13 mouse cellular contexts compared by ENCODE assay signal in genomic region chr4:88793936-88794675, GRCm38 (mm10). TPM values are rescaled to one million over a fixed set of nuclear protein-coding genes. Genes with fewer than 3 reads are reported as not detected.
DNase-seq lines count a peak whose midpoint lies in the region; TF ChIP-seq lines count a peak whose summit lies in the region.
"Not testable (repeated sequence)": the region's sequence is repeated elsewhere in the genome, so short reads cannot be mapped to it uniquely, and the experiment has no call there.
"Had no signal": no experiment of that assay in that cellular context is flagged by ENCODE, and none has a peak within 500 bp of the region (broad histone marks: within the 10 kb centered on the region; RNA-seq: fewer than 3 reads in every experiment).

Gm13275 (plus strand) TSS chr4:88794487.

- DNase-seq in adrenal gland, postnatal 10 days, result peak; percentile 29
- DNase-seq in heart, adult 2 months, result peak; percentile 73 to 89
- DNase-seq in kidney, postnatal 10 days, result peak; percentile 50
- peak; percentile 61 to 73 for DNase-seq in left cerebral cortex, adult 2 months (ENCODE audit: extremely low spot score in 1 of 2, low spot score in 2 of 2)
- DNase-seq in lung, postnatal 36 days, result peak; percentile 34
- peak; percentile 47 to 79 for DNase-seq in spleen, postnatal 10 days (ENCODE audit: low spot score in 2 of 2)
- peak; percentile 57 for DNase-seq in urinary bladder, postnatal 14 days (ENCODE audit: low spot score)

- not testable (repeated sequence) for H3K4me1 ChIP-seq in cortical plate, adult 2 months (ENCODE audit: control insufficient read depth, insufficient read depth, low read length); heart, adult 2 months (ENCODE audit: control insufficient read depth, insufficient read depth, low read length)

- intact Hi-C loops in heart, adult 2 months (cut with DNase I); left cerebral cortex, adult 2 months (cut with DNase I): not testable (repeated sequence)

- WGBS in heart, adult 2 months, result under 1% methylated on average over 19 of the region's 52 CpGs

- not testable (repeated sequence) for TF ChIP-seq POLR2A in cortical plate, adult 2 months (IDR thresholded peaks at IDR 0.05; ENCODE audit: extremely low read depth, insufficient read depth, low read length); heart, adult 2 months (IDR thresholded peaks at IDR 0.05; ENCODE audit: insufficient read depth, low read depth, low read length)

- TF ChIP-seq EP300 in heart, adult 2 months (IDR thresholded peaks at IDR 0.05; ENCODE audit: insufficient read depth, low read depth, low read length), result not testable (repeated sequence)

- H3K9ac ChIP-seq in heart, adult 2 months (ENCODE audit: low read depth, low read length), result not testable (repeated sequence)

- 0 out of 2 replicates have a peak, but pooled peaks have one; percentile 4 for TF ChIP-seq CTCF in cortical plate, adult 2 months (IDR thresholded peaks at IDR 0.05; ENCODE audit: extremely low read depth, insufficient read depth, low read length)
- peak; percentile 50 for TF ChIP-seq CTCF in heart, adult 2 months (IDR thresholded peaks at IDR 0.05)
- TF ChIP-seq CTCF in left cerebral cortex, adult 2 months (IDR thresholded peaks at IDR 0.05), result peak; percentile 27

- H3K36me3 ChIP-seq in heart, adult 2 months (ENCODE audit: control insufficient read depth, insufficient read depth, low read length), result not testable (repeated sequence)

- not testable (repeated sequence) for H3K4me3 ChIP-seq in cortical plate, adult 2 months (ENCODE audit: insufficient read depth, low read length)
- H3K4me3 ChIP-seq in heart, adult 2 months, result peak within 1 kb of the TSS; percentile 16
- peak within 1 kb of the TSS; percentile 13 for H3K4me3 ChIP-seq in left cerebral cortex, adult 2 months

- H3K79me2 ChIP-seq in heart, adult 2 months (replicated peaks; ENCODE audit: control insufficient read depth, insufficient read depth, low read length), result not testable (repeated sequence)

- not testable (repeated sequence) for H3K27me3 ChIP-seq in heart, adult 2 months (ENCODE audit: control insufficient read depth, insufficient read depth, low read length)

- H3K27ac ChIP-seq in cortical plate, adult 2 months (ENCODE audit: insufficient read depth, low read length); left cerebral cortex, adult 2 months: not testable (repeated sequence)
- H3K27ac ChIP-seq in heart, adult 2 months, result peak within 1 kb of the TSS; percentile 10

RNA-seq across cellular contexts. Expression of gene Gm13275, which starts in this region (rescaled TPM):
- total RNA-seq in adrenal gland, postnatal 10 days (2021), result not detected
- polyA plus RNA-seq in cortical plate, adult 2 months (2012; rRNA removed), result not detected in 2 replicates
- total RNA-seq in heart, adult 2 months (2021), result not detected
- polyA plus RNA-seq in heart, adult 2 months (2012; rRNA removed), result not detected in 2 replicates
- total RNA-seq in left cerebral cortex, adult 2 months (2021), result not detected
- total RNA-seq: common myeloid progenitor, adult 5-6 weeks had no signal
- polyA plus RNA-seq: CD4-positive, CD25-positive, alpha-beta regulatory T cell, adult 4 months; heart, embryonic 14.5 days; kidney, embryonic 14.5 days; lung, embryonic 15.5 days had no signal

Comparison
In these comparisons a context has a peak if more than half of its experiments do, and no peak if none do; other contexts are left out.
1. Peak in DNase-seq in adrenal gland, postnatal 10 days; RNA of the gene not detected or under 1 TPM.
2. Peak in DNase-seq, H3K4me3 ChIP-seq and H3K27ac ChIP-seq in heart, adult 2 months; RNA of the gene not detected or under 1 TPM.
3. Peak in DNase-seq and H3K4me3 ChIP-seq in left cerebral cortex, adult 2 months; RNA of the gene not detected or under 1 TPM.
4. DNase-seq: peak in every context shown above with its lines; median percentile 81 in heart, adult 2 months; 67 in left cerebral cortex, adult 2 months; 63 in spleen, postnatal 10 days; 57 in urinary bladder, postnatal 14 days; 50 in kidney, postnatal 10 days; 34 in lung, postnatal 36 days; 29 in adrenal gland, postnatal 10 days.